Mouse (Mus musculus) forebrain, embryonic 16.5 days (tissue): ENCODE measurements at regions not wholly inside any gene's neighbourhood (a gene's known extent, or its start where the extent isn't known, plus 50 kb on each side); places are given as distances from the start of the nearest gene placed in this dataset.
"Not testable (repeated sequence)": the region's sequence is repeated elsewhere in the genome, so short reads cannot be mapped to it uniquely, and the experiment has no call there.

Experiments
- ATAC-seq: fragments of 200-750 bp; cut with Nextera tagmentation; 2 replicates; pipeline ENCODE4 v1.8.0; 2017; ENCODE audit warnings: mild to moderate bottlenecking, moderate library complexity
- H3K27ac ChIP-seq: fragments of 300-500 bp; sonication (generic); 2 replicates; pipeline ENCODE4 v1.5.1; 2014; ENCODE audit warnings: low read length, control low read depth
- H3K27me3 ChIP-seq: fragments of 300-500 bp; sonication (generic); replicated peaks from 2 replicates; pipeline ENCODE4 v1.6.1; 2014; ENCODE audit warnings: low read length; ENCODE audit not compliant: control insufficient read depth, insufficient read depth
- H3K36me3 ChIP-seq: fragments of 300-500 bp; sonication (generic); 2 replicates; pipeline ENCODE4 v1.6.1; 2014; ENCODE audit not compliant: control insufficient read depth, insufficient read depth
- H3K4me1 ChIP-seq: fragments of 300-500 bp; sonication (generic); replicated peaks from 2 replicates; pipeline ENCODE4 v1.6.1; 2014; ENCODE audit warnings: low read length; ENCODE audit not compliant: control insufficient read depth, insufficient read depth
- H3K4me2 ChIP-seq: fragments of 300-500 bp; sonication (generic); 2 replicates; pipeline ENCODE4 v1.6.1; 2014; ENCODE audit warnings: mild to moderate bottlenecking, low read length, control low read depth
- H3K4me3 ChIP-seq: fragments of 300-500 bp; sonication (generic); replicated peaks from 2 replicates; pipeline ENCODE4 v1.5.1; 2014; ENCODE audit warnings: mild to moderate bottlenecking, low read length, control low read depth
- H3K9ac ChIP-seq: fragments of 300-500 bp; sonication (generic); replicated peaks from 2 replicates; pipeline ENCODE4 v1.6.1; 2014; ENCODE audit warnings: low read depth, low read length, control low read depth
- H3K9me3 ChIP-seq: fragments of 300-500 bp; sonication (generic); 2 replicates; pipeline ENCODE4 v1.6.1; 2016; ENCODE audit warnings: low read length; ENCODE audit not compliant: control insufficient read depth
- WGBS: fragments of 180-500 bp; shearing (Covaris S2); extraction: QIAGEN DNeasy Blood & Tissue Kit; methylation state at CpG from one replicate; pipeline ENCODE4 v1.1.7; 2014; 5-methylcytosine and 5-hydroxymethylcytosine counted together

DNA sequence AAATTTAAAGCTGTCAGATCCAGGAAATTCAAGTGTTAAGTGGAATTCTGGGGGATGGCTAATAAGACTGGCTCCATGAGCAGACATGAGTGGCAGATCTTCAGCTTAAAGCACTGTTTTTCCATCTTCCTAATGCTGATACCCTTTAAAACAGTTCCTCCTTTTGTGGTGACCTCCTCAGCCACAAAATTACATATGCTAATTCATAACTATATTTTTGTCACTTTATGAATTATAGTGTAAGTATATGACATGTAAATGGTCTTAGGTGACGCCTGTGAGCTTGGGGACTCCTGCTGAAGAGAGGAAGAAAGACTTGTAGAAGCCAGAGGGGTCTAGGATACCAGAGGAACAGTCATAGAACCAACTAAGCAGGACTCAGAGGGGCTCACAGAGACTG, 95.2 kb downstream of the Dusp6 start:
- Histone ChIP-seq H3K4me3 (no peak overlapping the region), H3K9me3 (no peaks in the 10 kb centered on the region), H3K27me3 (peaks cover 6% of the 10 kb centered on the region), H3K4me1 (no peaks in the 10 kb centered on the region), H3K4me2 (no peak overlapping the region), H3K36me3 (no peaks in the 10 kb centered on the region), H3K27ac (no peak overlapping the region), H3K9ac (no peak overlapping the region)
- WGBS: 79% methylated on average over 1 of the region's 1 CpGs
- no peak for ATAC-seq

DNA sequence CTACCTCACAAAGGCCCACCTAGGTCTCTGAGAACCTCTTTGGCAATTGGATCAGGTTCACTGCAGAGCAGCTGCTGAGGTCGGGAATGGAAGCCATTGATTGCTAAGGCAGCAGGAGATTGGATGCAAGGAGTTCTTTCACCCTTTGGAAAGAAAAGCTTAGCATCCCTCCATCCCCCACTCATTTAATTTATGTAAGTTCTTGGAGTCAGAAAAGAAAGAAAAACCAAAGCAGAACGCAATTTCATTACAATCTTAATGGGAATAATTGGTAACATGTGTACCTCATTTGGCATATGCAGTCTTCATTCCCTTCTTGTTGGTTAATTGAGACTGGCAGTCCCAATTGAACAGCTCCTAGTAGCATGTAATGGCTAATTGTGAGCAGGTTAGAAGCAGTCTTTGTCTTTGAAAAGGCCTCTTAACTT, 96.4 kb downstream of the Dusp6 start:
- H3K9ac ChIP-seq: no peak overlapping the region
- H3K27me3 ChIP-seq: peaks cover 6% of the 10 kb centered on the region
- H3K4me3 ChIP-seq: no peak overlapping the region
- no peaks in the 10 kb centered on the region for H3K36me3 ChIP-seq
- 5% methylated on average over 2 of the region's 2 CpGs for WGBS
- H3K4me1 ChIP-seq: no peaks in the 10 kb centered on the region
- ATAC-seq: peak; percentile 86
- no peak overlapping the region for H3K27ac ChIP-seq
- H3K4me2 ChIP-seq: no peak overlapping the region
- no peaks in the 10 kb centered on the region for H3K9me3 ChIP-seq

- H3K27ac ChIP-seq, H3K4me2 ChIP-seq, H3K4me3 ChIP-seq, H3K9ac ChIP-seq, H3K9me3 ChIP-seq, ATAC-seq, H3K27me3 ChIP-seq, H3K4me1 ChIP-seq, H3K36me3 ChIP-seq: not testable (repeated sequence)
- 55% methylated on average over 10 of the region's 10 CpGs for WGBS
Measured at GRCm38 (mm10) chr10:99360601-99361000, 97.6 kb downstream of the Dusp6 start.

DNA sequence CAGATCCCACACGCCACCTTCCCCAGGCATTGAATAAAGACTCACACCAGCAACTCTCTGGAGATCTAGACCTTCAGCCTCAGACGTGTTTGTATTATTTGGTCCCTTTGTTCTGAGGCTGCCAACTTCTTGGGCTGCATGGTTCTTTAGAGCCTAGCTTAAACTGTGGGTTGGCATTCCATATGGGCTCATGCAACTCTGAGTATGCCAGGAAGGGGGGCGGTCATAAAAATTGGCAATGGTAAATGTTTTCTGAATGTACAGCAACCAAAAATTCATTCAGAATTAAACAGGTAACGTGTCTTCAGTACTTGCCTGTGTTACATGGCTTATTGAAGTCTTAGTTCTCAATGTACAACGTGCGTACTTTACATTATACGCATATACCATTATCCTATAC, 103.1 kb downstream of the Dusp6 start:
- Histone ChIP-seq H3K4me2 (no peak overlapping the region), H3K4me3 (no peak overlapping the region), H3K27me3 (peaks cover 4% of the 10 kb centered on the region), H3K9me3 (no peaks in the 10 kb centered on the region), H3K9ac (no peak overlapping the region), H3K27ac (no peak overlapping the region), H3K4me1 (no peaks in the 10 kb centered on the region), H3K36me3 (no peaks in the 10 kb centered on the region)
- no peak for ATAC-seq
- 80% methylated on average over 7 of the region's 7 CpGs for WGBS

DNA sequence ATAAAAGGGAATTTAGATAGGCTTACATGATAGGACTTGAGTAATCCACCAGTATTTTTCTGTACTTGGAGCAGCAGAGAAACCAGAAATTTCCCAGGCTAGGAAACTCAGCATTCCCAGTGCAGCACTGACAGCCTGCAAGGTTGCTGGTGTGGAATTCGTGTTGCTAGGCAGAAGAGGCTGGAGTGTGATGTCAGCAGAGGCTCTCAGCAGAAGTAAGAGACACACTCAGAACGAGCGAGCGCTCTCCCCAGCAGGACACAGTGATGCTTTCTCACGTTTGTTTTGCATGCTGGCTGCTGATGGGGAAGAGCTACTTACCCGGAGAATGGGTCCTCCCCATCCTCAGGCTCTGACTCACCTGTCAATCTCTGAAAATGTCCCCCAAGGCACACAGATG, 104.7 kb downstream of the Dusp6 start:
- no peaks in the 10 kb centered on the region for H3K4me1 ChIP-seq
- WGBS: 44% methylated on average over 6 of the region's 6 CpGs
- no peak overlapping the region for H3K4me3 ChIP-seq
- no peak overlapping the region for H3K4me2 ChIP-seq
- no peak overlapping the region for H3K27ac ChIP-seq
- no peaks in the 10 kb centered on the region for H3K36me3 ChIP-seq
- H3K9ac ChIP-seq: no peak overlapping the region
- ATAC-seq: no peak
- no peaks in the 10 kb centered on the region for H3K9me3 ChIP-seq
- H3K27me3 ChIP-seq: no peaks in the 10 kb centered on the region

GRCm38 (mm10) chr10:99375101-99375500, 112.1 kb downstream of the Dusp6 start:
- no peak overlapping the region for H3K27ac ChIP-seq
- no peak overlapping the region for H3K4me3 ChIP-seq
- no peaks in the 10 kb centered on the region for H3K36me3 ChIP-seq
- H3K9me3 ChIP-seq: no peaks in the 10 kb centered on the region
- no peaks in the 10 kb centered on the region for H3K27me3 ChIP-seq
- no peak for ATAC-seq
- H3K4me1 ChIP-seq: 0 out of 2 replicates have a peak, but pooled peaks cover 2% of the 10 kb centered on the region
- no peak overlapping the region for H3K4me2 ChIP-seq
- no peak overlapping the region for H3K9ac ChIP-seq
- WGBS: 42% methylated on average over 5 of the region's 5 CpGs

- H3K4me2 ChIP-seq: no peak overlapping the region
- 0 out of 2 replicates have a peak, but pooled peaks cover 2% of the 10 kb centered on the region for H3K4me1 ChIP-seq
- H3K9ac ChIP-seq: no peak overlapping the region
- H3K36me3 ChIP-seq: no peaks in the 10 kb centered on the region
- H3K27me3 ChIP-seq: no peaks in the 10 kb centered on the region
- no peaks in the 10 kb centered on the region for H3K9me3 ChIP-seq
- WGBS: 70% methylated on average over 8 of the region's 8 CpGs
- peak; percentile 61 for ATAC-seq
- H3K27ac ChIP-seq: no peak overlapping the region
- H3K4me3 ChIP-seq: no peak overlapping the region
Measured at GRCm38 (mm10) chr10:99376430-99376829, 113.4 kb downstream of the Dusp6 start.

DNA sequence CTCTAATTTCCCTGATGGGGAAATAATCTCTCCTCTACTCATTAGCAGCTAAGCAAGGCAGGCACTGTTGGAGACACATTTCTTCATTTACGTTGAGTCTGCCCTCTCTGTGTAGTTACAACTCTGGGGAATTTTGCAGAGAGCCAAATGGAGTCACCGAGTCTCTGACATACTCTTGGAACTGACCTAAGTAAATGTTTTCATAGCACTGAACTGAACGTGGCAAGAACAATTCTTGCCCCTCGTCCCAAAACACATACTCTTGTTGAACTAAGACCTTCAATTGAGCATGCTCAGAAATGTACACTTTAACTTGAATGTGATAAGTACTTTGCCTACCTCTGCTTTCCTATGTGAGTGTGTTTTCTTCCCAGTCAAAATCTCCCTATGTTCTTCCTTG, 114.5 kb downstream of the Dusp6 start:
- no peaks in the 10 kb centered on the region for H3K9me3 ChIP-seq
- no peak for ATAC-seq
- H3K4me3 ChIP-seq: no peak overlapping the region
- H3K4me2 ChIP-seq: no peak overlapping the region
- 0 out of 2 replicates have a peak, but pooled peaks cover 2% of the 10 kb centered on the region for H3K4me1 ChIP-seq
- WGBS: 77% methylated on average over 4 of the region's 4 CpGs
- H3K9ac ChIP-seq: no peak overlapping the region
- H3K27me3 ChIP-seq: no peaks in the 10 kb centered on the region
- no peak overlapping the region for H3K27ac ChIP-seq
- H3K36me3 ChIP-seq: no peaks in the 10 kb centered on the region

- no peaks in the 10 kb centered on the region for H3K36me3 ChIP-seq
- WGBS: 73% methylated on average over 1 of the region's 1 CpGs
- H3K27me3 ChIP-seq: no peaks in the 10 kb centered on the region
- ATAC-seq: no peak
- H3K27ac ChIP-seq: no peak overlapping the region
- H3K4me2 ChIP-seq: no peak overlapping the region
- no peaks in the 10 kb centered on the region for H3K9me3 ChIP-seq
- H3K4me1 ChIP-seq: 0 out of 2 replicates have a peak, but pooled peaks cover 2% of the 10 kb centered on the region
- no peak overlapping the region for H3K4me3 ChIP-seq
- no peak overlapping the region for H3K9ac ChIP-seq
Measured at GRCm38 (mm10) chr10:99379156-99379555, 116.1 kb downstream of the Dusp6 start.

GRCm38 (mm10) chr10:99380170-99380569, 117.1 kb downstream of the Dusp6 start:
- Histone ChIP-seq H3K36me3 (no peaks in the 10 kb centered on the region), H3K9ac (no peak overlapping the region), H3K4me2 (no peak overlapping the region), H3K27me3 (no peaks in the 10 kb centered on the region), H3K9me3 (no peaks in the 10 kb centered on the region), H3K27ac (no peak overlapping the region), H3K4me1 (0 out of 2 replicates have a peak, but pooled peaks cover 2% of the 10 kb centered on the region), H3K4me3 (no peak overlapping the region)
- WGBS: 86% methylated on average over 4 of the region's 4 CpGs
- no peak for ATAC-seq
